Mouse (Mus musculus): ENCODE data around the gene Cyp4f17. TPM values are rescaled to one million over a fixed set of nuclear protein-coding genes. Genes with fewer than 3 reads are reported as not detected.
"Not testable (repeated sequence)": the region's sequence is repeated elsewhere in the genome, so short reads cannot be mapped to it uniquely, and the experiment has no call there.

Cyp4f17 gene
- polyA plus RNA-seq, 1 experiment from 2014 or later = 6.5 TPM

DNA sequence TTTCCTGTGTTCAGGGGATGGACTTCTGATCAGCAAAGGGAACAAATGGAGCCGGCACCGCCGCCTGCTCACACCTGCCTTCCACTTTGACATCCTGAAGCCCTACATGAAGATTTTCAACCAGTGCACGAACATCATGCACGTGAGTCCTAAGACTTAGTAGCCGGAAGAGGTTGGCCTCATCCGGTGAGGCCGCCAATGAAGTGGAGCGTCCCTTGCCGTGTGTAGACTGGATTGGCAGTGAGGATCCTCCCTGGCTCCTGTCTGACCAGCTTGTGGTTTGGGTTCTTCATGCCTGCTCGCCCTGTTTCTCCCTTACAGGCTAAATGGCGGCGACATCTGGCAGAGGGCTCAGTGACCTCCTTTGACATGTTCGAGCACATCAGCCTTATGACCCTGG is 24.1 kb upstream of the Cyp4f17 start:
- ATAC-seq (replicated peaks; ENCODE audit: extremely low read depth, insufficient read depth, low FRiP score) = no peak
- WGBS = 66% methylated on average over 14 of the region's 14 CpGs
- no peak overlapping the region for H3K4me3 ChIP-seq (ENCODE audit: low read length)

DNA sequence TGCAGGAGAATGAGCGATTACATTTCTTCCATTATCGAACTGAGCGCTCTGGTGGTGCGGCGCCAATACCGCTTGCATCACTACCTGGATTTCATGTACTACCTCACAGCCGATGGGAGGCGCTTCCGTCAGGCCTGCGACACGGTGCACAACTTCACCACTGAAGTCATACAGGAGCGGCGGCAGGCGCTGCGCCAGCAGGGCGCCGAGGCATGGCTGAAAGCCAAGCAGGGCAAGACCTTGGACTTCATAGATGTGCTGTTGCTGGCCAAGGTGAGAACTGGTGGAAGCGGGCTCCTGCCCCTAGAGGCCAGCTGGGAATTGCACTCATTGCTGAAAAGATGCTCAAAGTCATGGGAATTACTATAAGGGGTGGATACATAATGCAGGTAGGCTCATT is 22.6 kb upstream of the Cyp4f17 start:
- Histone ChIP-seq H3K36me3 (ENCODE audit: control insufficient read depth, insufficient read depth) (no peaks in the 10 kb centered on the region), H3K9me3 (replicated peaks; ENCODE audit: control insufficient read depth, low read length) (no peaks in the 10 kb centered on the region), H3K4me1 (ENCODE audit: control insufficient read depth, insufficient read depth, low read length) (no peaks in the 10 kb centered on the region; the same call in 1 of the 2 replicates), H3K4me3 (ENCODE audit: low read length) (no peak overlapping the region; the same call in 1 of the 2 replicates), H3K27me3 (ENCODE audit: control insufficient read depth, insufficient read depth, low read length) (peaks cover 14% of the 10 kb centered on the region), H3K9ac (ENCODE audit: low read length) (no peak overlapping the region), H3K4me2 (ENCODE audit: low read depth, low read length) (peak overlapping the region; percentile 57), H3K27ac (ENCODE audit: low read length) (no peak overlapping the region)
- 15% methylated on average over 18 of the region's 18 CpGs for WGBS
- ATAC-seq (replicated peaks; ENCODE audit: extremely low read depth, insufficient read depth, low FRiP score) = peak; percentile 87

More for the DNA sequence above, 24.1 kb upstream of the Cyp4f17 start:
- no peaks in the 10 kb centered on the region for H3K36me3 ChIP-seq (ENCODE audit: control insufficient read depth, insufficient read depth)
- H3K9ac ChIP-seq (ENCODE audit: low read length) = no peak overlapping the region
- peaks cover 14% of the 10 kb centered on the region for H3K27me3 ChIP-seq (ENCODE audit: control insufficient read depth, insufficient read depth, low read length)
- no peak overlapping the region for H3K27ac ChIP-seq (ENCODE audit: low read length)
- no peak overlapping the region for H3K4me2 ChIP-seq (ENCODE audit: low read depth, low read length)
- no peaks in the 10 kb centered on the region; the same call in 1 of the 2 replicates for H3K4me1 ChIP-seq (ENCODE audit: control insufficient read depth, insufficient read depth, low read length)
- H3K9me3 ChIP-seq (replicated peaks; ENCODE audit: control insufficient read depth, low read length) = no peaks in the 10 kb centered on the region

DNA sequence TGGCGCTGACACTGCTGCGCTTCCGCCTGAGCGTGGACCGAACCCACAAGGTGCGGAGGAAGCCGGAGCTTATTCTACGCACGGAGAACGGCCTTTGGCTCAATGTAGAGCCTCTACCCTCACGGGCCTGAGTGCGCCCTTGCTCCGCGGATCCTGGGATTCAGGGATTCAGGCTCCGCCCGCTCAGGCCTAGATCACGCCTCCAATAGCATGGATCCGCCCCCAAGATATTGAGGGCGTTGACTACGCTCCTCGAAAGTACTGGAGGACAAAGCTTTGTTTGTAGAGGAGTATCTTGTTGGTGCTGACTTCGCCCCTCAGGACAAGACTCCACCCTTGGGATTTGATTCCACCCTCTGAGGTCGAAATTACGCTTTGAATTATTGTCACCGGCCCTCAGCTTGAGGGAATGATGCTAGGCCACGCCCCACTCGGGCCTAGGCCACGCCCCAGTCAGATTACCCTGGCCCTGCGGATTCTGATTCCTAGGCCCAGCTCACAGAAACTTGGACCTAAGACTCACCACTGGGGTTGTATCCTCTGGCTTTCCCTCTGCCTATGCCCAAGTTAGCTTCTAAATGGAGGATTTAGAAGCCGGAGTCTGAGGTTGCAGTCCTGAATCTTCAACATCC is 13.4 kb upstream of the Cyp4f17 start:
- Histone ChIP-seq H3K4me1 (ENCODE audit: control insufficient read depth, insufficient read depth, low read length) (peaks cover 7% of the 10 kb centered on the region; the same call in 1 of the 2 replicates), H3K27ac (ENCODE audit: low read length) (no peak overlapping the region), H3K4me3 (ENCODE audit: low read length) (peak overlapping the region; percentile 45), H3K9ac (ENCODE audit: low read length) (peak overlapping the region; percentile 59), H3K36me3 (ENCODE audit: control insufficient read depth, insufficient read depth) (no peaks in the 10 kb centered on the region), H3K4me2 (ENCODE audit: low read depth, low read length) (peak overlapping the region; percentile 71), H3K27me3 (ENCODE audit: control insufficient read depth, insufficient read depth, low read length) (peaks cover 9% of the 10 kb centered on the region), H3K9me3 (replicated peaks; ENCODE audit: control insufficient read depth, low read length) (no peaks in the 10 kb centered on the region)
- WGBS = 11% methylated on average over 30 of the region's 30 CpGs
- ATAC-seq (replicated peaks; ENCODE audit: extremely low read depth, insufficient read depth, low FRiP score) = no peak; the same call in 1 of the 2 replicates

DNA sequence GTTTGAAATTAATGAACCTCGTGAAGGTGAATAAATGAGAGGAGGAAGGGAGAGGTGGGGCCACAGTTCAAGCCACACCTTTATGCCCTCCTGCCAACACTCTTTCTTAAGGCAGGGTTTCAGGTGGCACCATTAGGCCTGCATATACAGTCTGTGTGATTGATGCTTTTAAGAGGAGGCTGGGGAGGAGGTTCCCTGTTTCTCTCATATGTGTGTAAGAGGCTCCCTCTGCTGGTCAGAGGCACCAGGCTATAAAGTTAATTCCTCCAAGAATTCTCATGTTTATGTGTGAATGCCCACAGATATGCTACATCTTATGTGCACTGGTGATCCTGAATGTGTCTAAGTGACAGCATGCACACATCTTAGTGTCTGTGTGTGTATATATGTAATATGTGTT is 11.2 kb upstream of the Cyp4f17 start:
- Histone ChIP-seq H3K27ac (ENCODE audit: low read length) (no peak overlapping the region), H3K4me2 (ENCODE audit: low read depth, low read length) (no peak overlapping the region), H3K27me3 (ENCODE audit: control insufficient read depth, insufficient read depth, low read length) (peaks cover 9% of the 10 kb centered on the region), H3K36me3 (ENCODE audit: control insufficient read depth, insufficient read depth) (no peaks in the 10 kb centered on the region), H3K9me3 (replicated peaks; ENCODE audit: control insufficient read depth, low read length) (no peaks in the 10 kb centered on the region), H3K4me3 (ENCODE audit: low read length) (no peak overlapping the region), H3K4me1 (ENCODE audit: control insufficient read depth, insufficient read depth, low read length) (peaks cover 7% of the 10 kb centered on the region; the same call in 1 of the 2 replicates), H3K9ac (ENCODE audit: low read length) (no peak overlapping the region)
- 59% methylated on average over 1 of the region's 1 CpGs for WGBS
- no peak for ATAC-seq (replicated peaks; ENCODE audit: extremely low read depth, insufficient read depth, low FRiP score)

DNA sequence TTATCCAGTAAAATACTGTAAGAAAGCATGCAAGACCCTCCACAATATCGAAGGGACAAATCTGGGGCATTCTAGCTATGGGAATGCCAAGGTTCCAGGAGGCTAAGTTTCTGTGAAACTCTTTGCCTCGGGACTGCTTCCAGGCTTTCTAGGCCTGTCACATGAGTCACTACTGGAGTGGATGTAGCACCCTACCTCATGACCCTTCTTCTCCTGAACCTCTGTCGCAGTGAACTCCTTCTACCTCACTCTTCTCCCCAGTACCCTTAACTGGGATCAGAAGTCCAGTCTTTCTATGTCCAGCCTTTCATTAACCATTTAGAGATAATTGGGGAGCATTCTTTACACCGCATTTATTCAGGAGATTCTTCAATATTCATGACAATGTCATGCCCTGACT is 5.3 kb upstream of the Cyp4f17 start:
- H3K9ac ChIP-seq (ENCODE audit: low read length); H3K27ac ChIP-seq (ENCODE audit: low read length); H3K9me3 ChIP-seq (replicated peaks; ENCODE audit: control insufficient read depth, low read length); H3K27me3 ChIP-seq (ENCODE audit: control insufficient read depth, insufficient read depth, low read length); H3K4me2 ChIP-seq (ENCODE audit: low read depth, low read length); ATAC-seq (replicated peaks; ENCODE audit: extremely low read depth, insufficient read depth, low FRiP score); H3K4me3 ChIP-seq (ENCODE audit: low read length); H3K36me3 ChIP-seq (ENCODE audit: control insufficient read depth, insufficient read depth): not testable (repeated sequence)
- H3K4me1 ChIP-seq (ENCODE audit: control insufficient read depth, insufficient read depth, low read length) = peaks cover 11% of the 10 kb centered on the region
- 75% methylated on average over 4 of the region's 4 CpGs for WGBS

DNA sequence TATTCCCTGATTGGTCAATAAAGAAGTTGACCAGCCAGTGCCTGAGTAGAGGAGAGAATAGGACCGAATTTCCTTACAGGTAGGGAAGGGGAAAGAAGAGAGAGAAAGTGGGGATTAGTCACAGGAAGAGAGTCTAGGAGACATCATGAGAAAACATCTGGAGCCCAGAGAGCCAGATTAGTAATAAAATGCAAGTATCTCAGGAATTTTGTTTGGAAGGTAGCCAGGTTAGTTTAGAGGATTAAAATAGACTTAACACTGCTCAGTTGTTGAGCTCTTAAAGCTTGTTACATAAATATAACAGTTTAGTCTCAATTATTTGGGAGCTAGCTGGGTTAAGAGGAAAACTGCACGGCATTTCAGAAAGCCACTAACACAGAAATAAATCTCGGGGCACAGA is 4.8 kb upstream of the Cyp4f17 start:
- H3K27ac ChIP-seq (ENCODE audit: low read length) = 0 out of 2 replicates have a peak overlapping the region, but pooled peaks have one; percentile 22
- WGBS = 52% methylated on average over 3 of the region's 3 CpGs
- no peak for ATAC-seq (replicated peaks; ENCODE audit: extremely low read depth, insufficient read depth, low FRiP score)

DNA sequence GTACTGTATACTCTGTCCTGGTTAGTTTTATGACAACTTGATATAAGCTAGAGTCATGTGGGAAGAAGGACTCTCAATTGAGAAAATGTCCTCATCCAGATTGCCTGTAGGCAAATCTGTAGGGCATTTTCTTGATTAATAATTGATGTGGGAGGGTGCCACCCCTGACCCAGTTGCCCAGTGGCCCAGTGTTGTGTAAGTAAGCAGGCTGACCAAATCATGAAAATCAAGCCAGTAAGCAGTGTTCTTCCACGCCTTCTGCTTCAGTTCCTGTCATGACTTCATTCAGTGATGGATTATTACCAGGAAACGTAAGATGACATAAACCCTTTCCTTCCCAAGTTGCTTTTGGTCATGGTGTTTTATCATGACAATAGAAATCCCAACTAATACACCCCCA is 2.7 kb upstream of the Cyp4f17 start:
- H3K27ac ChIP-seq (ENCODE audit: low read length) = no peak overlapping the region
- ATAC-seq (replicated peaks; ENCODE audit: extremely low read depth, insufficient read depth, low FRiP score) = no peak
- H3K27me3 ChIP-seq (ENCODE audit: control insufficient read depth, insufficient read depth, low read length) = no peaks in the 10 kb centered on the region
- 68% methylated on average over 2 of the region's 2 CpGs for WGBS
- no peak overlapping the region for H3K4me3 ChIP-seq (ENCODE audit: low read length)
- H3K36me3 ChIP-seq (ENCODE audit: control insufficient read depth, insufficient read depth) = no peaks in the 10 kb centered on the region
- no peaks in the 10 kb centered on the region for H3K9me3 ChIP-seq (replicated peaks; ENCODE audit: control insufficient read depth, low read length)
- no peak overlapping the region for H3K4me2 ChIP-seq (ENCODE audit: low read depth, low read length)
- no peak overlapping the region for H3K9ac ChIP-seq (ENCODE audit: low read length)
- peaks cover 23% of the 10 kb centered on the region for H3K4me1 ChIP-seq (ENCODE audit: control insufficient read depth, insufficient read depth, low read length)

More for the DNA sequence above, 4.8 kb upstream of the Cyp4f17 start:
- H3K9ac ChIP-seq (ENCODE audit: low read length) = no peak overlapping the region
- H3K27me3 ChIP-seq (ENCODE audit: control insufficient read depth, insufficient read depth, low read length) = no peaks in the 10 kb centered on the region
- no peaks in the 10 kb centered on the region for H3K36me3 ChIP-seq (ENCODE audit: control insufficient read depth, insufficient read depth)
- no peak overlapping the region for H3K4me3 ChIP-seq (ENCODE audit: low read length)
- peaks cover 13% of the 10 kb centered on the region for H3K4me1 ChIP-seq (ENCODE audit: control insufficient read depth, insufficient read depth, low read length)
- no peak overlapping the region for H3K4me2 ChIP-seq (ENCODE audit: low read depth, low read length)
- H3K9me3 ChIP-seq (replicated peaks; ENCODE audit: control insufficient read depth, low read length) = no peaks in the 10 kb centered on the region

DNA sequence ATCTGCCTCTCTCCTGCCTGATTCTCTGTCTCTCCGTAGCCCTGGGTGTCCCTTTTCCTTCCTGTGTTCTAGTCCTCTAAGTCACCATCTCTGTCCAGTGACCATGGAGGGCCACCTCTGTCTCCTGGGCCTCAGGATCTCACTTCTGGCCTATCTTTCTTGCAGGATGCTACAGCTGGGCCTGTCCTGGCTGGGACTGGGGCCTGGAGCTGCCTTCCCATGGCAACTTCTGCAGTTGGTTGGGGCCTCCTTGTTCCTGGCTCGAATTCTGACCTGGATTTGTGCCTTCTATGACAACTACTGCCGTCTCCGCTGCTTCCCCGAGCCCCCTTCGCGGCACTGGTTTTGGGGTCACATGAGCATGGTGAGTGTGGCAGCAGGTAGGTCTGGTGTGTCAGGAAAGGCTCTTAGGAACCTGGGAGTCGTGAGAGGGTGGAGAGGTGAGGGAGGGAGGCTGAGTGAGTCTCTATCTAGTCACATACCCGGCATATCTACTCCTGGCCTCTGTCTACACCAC is 937 bp downstream of the Cyp4f17 start:
- H3K4me2 ChIP-seq (ENCODE audit: low read depth, low read length) = peak overlapping the region; percentile 85
- H3K27ac ChIP-seq (ENCODE audit: low read length) = peak overlapping the region; percentile 79
- no peaks in the 10 kb centered on the region for H3K9me3 ChIP-seq (replicated peaks; ENCODE audit: control insufficient read depth, low read length)
- H3K9ac ChIP-seq (ENCODE audit: low read length) = peak overlapping the region; percentile 76
- ATAC-seq (replicated peaks; ENCODE audit: extremely low read depth, insufficient read depth, low FRiP score) = no peak; the same call in 1 of the 2 replicates
- 50% methylated on average over 9 of the region's 9 CpGs for WGBS
- peak overlapping the region; percentile 56 for H3K4me3 ChIP-seq (ENCODE audit: low read length)
- no peaks in the 10 kb centered on the region for H3K27me3 ChIP-seq (ENCODE audit: control insufficient read depth, insufficient read depth, low read length)
- H3K36me3 ChIP-seq (ENCODE audit: control insufficient read depth, insufficient read depth) = peaks cover 4% of the 10 kb centered on the region; the same call in 1 of the 2 replicates
- H3K4me1 ChIP-seq (ENCODE audit: control insufficient read depth, insufficient read depth, low read length) = peaks cover 20% of the 10 kb centered on the region

DNA sequence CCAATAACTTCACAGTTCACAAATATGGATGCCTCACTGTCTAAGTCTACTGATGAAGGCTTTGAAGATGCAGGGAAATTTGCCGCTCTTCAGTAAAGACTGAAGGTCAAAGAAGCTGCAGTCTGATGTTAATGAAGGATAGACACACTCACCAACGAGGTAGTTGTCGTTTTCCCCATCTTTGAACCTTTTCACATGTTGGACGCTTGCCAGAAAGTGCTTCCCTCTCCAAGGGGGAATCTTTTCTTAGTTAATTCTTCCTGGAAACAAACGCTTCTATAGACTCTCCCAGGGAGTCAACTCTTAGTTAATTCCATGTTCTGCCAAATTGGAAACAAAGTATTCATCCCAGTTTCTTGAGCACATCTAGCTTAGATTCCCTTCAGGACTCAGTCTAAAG is 10.3 kb downstream of the Cyp4f17 start:
- Histone ChIP-seq H3K9me3 (replicated peaks; ENCODE audit: control insufficient read depth, low read length) (no peaks in the 10 kb centered on the region), H3K4me2 (ENCODE audit: low read depth, low read length) (no peak overlapping the region), H3K4me1 (ENCODE audit: control insufficient read depth, insufficient read depth, low read length) (no peaks in the 10 kb centered on the region), H3K27ac (ENCODE audit: low read length) (no peak overlapping the region), H3K9ac (ENCODE audit: low read length) (no peak overlapping the region), H3K36me3 (ENCODE audit: control insufficient read depth, insufficient read depth) (no peaks in the 10 kb centered on the region), H3K27me3 (ENCODE audit: control insufficient read depth, insufficient read depth, low read length) (no peaks in the 10 kb centered on the region), H3K4me3 (ENCODE audit: low read length) (no peak overlapping the region)
- ATAC-seq (replicated peaks; ENCODE audit: extremely low read depth, insufficient read depth, low FRiP score) = no peak
- 74% methylated on average over 5 of the region's 5 CpGs for WGBS
